Mouse (Mus musculus) subcutaneous adipose tissue, adult 2 months (tissue): ENCODE data around the gene Ngdn. TPM values are rescaled to one million over a fixed set of nuclear protein-coding genes. Genes with fewer than 3 reads are reported as not detected.

Source experiments
- polyA plus RNA-seq: library from polyadenylated mRNA; depleted of rRNA; stranded (reverse); fragments of >200 nt; gene quantifications from 2 replicates; pipeline ENCODE4 v1.2.3, GENCODE M21; 2012; ENCODE audit warnings: low replicate concordance; rRNA removed

Ngdn gene
- 14.0 and 16.3 TPM in 2 replicates for polyA plus RNA-seq

DNA sequence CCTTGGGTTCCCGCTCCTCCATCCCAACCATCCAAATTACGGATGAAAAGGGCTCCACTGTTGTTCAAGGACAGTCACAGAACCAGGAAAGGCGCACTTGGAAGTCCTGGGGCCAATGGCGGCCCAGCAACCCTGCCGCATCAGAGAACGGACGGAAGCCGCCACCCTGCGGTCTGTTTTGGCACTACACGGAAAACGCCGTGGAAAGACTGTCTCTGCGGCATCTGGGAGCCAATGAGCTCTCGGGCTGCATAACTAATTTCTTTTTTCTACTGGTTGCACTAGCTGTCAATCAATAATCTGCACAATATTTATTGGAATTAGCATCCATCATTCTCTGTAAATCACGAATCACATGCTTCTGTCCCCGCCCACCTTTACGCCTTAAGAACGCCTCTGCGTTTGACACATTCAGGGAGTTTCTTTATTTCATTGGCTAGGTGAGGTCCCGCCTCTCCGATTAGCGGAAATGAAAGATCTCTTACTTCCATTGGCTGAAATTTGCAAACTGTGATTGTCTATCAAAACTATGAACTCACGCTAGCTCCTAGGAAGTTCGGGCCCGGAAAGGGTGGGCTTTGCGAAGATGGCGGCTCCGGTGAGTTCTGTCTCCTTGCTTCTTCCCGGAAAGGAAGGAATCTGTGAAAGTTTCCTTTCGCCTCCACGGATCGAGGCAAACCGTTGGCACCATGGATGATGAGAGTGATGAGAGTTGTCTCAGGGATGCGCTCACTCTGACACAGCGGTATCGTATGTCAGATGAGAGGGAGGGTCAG, at the start of gene Ngdn:
Ngdn (plus strand) TSS at position 464 of the 776 bp plus-strand sequence.

DNA sequence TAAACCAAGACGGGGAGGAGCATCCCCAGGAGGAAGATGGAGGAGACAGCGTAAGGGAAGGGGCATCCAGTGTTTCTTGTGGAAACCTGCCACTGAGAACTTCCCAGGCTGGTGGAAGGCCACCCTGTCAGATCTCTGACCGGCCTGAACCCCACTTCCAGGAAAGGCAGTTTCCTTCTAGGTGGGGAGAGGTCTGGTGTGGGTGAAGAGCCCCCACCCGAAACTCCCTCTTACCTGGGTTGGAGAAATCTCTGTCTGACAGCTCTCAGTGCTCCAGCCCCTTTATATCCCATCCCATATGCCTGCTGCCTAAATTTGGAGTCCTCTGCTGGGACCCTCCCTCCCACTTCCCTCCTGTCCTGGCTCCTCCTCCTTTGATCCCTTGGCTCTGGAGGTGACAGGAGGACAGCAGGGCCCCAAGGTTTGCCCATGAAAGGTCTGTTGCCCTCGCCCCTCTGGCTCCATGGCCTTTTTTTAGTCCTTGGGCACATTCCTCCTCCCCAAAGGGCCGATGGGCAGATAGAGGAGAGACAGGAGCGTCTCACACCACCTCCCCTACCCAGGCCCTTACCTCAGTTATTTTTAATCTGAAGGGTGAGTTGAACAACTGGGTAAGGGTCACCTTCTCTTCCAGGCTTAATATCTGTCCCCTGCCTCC, 48.8 kb upstream of the Ngdn start, which contains the start of gene Myh6:
Myh6 (minus strand) TSS at position 608 of the 658 bp plus-strand sequence.

DNA sequence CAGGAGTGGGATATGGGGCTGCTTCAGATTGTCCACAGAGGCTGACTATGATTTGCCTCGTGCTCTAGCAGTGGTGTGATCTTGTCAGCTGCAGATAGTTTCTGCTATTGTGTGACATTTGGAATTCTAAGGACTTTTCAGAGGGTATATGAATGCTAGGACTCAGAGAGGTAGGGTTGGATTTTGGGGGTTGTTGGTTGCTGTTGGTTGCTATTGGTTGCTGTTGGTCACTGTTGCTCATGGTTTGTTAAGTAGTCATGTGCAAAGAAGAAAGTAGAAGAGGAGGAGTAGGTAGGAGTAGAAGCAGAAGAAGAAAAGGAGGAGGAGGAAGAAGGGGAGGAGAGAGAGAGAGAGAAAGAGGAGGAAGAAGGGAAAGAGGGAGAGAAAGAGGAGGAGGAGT, 38.6 kb upstream of the Ngdn start, which contains the start of gene Gm17428:
Gm17428 (plus strand) TSS at position 301 of the 400 bp plus-strand sequence.

DNA sequence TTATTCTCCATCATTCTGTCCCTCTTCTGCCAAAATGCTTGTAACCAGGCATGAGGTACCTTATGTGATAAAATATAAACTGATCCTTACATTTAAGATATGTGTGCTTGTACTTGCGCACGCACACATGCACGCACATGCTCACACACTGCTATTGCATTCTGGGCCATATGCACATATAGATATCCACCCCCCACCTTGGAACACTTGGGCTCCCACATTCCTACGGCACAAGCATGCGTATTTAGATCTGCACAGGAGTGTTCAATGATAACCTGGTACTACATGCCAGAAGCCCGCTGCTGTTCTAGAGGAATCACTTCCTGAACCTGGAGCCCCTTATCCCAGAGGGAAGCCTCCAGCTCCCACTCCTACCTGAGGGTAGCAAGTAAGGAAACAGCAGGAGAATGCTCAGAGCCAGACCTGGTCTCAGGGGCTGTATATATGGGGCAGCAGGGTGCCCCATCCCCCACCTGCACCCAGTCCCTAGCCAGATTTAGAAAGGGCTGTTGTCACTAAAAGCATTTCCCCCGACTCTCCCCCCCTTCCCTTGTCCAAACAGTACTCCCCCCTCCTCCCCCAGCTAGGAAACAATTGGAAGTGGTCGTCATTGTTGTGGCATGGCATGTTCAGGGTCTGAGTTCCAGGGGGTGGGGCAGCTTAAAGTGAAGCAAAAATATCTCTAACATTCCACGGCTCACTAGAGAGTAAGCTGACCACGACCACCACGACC, 21.0 kb upstream of the Ngdn start, which contains the start of gene Myh7:
Myh7 (minus strand) TSS at position 491 of the 733 bp plus-strand sequence.

Other genes starting within 250 kb of the Ngdn start
- gene Slc7a8, start 233.5 kb upstream of the Ngdn start, polyA plus RNA-seq: 23.8 and 80.1 TPM in 2 replicates
- gene Rnf212b, start 201.3 kb upstream of the Ngdn start, polyA plus RNA-seq: 0.14 TPM in 1 of 2 replicates, not detected in the other
- 7.0 and 8.3 TPM in 2 replicates for gene Homez, start 144.5 kb upstream of the Ngdn start, polyA plus RNA-seq
- gene Ppp1r3e, start 137.9 kb upstream of the Ngdn start, polyA plus RNA-seq: 26.2 and 28.9 TPM in 2 replicates
- 69.8 and 79.4 TPM in 2 replicates for gene Bcl2l2, start 132.1 kb upstream of the Ngdn start, polyA plus RNA-seq
- gene Gm20521, start 132.0 kb upstream of the Ngdn start, polyA plus RNA-seq: 3.5 TPM in 1 of 2 replicates, not detected in the other
- gene Pabpn1, start 123.0 kb upstream of the Ngdn start, polyA plus RNA-seq: 151 and 188 TPM in 2 replicates
- gene Slc22a17, start 102.3 kb upstream of the Ngdn start, polyA plus RNA-seq: 69.2 and 135 TPM in 2 replicates
- gene Efs, start 89.3 kb upstream of the Ngdn start, polyA plus RNA-seq: 27.8 and 56.0 TPM in 2 replicates
- not detected in 2 replicates for gene Il25, start 82.8 kb upstream of the Ngdn start, polyA plus RNA-seq
- gene Cmtm5, start 79.2 kb upstream of the Ngdn start, polyA plus RNA-seq: 1.2 and 2.3 TPM in 2 replicates
- gene Myh6, start 48.5 kb upstream of the Ngdn start, polyA plus RNA-seq: 0.37 TPM in 1 of 2 replicates, not detected in the other
- not detected in 2 replicates for gene Gm17428, start 38.5 kb upstream of the Ngdn start, polyA plus RNA-seq
- gene Myh7, start 20.8 kb upstream of the Ngdn start, polyA plus RNA-seq: 0.03 TPM in 1 of 2 replicates, not detected in the other
- 0.57 and 1.7 TPM in 2 replicates for gene Zfhx2, start 76.9 kb downstream of the Ngdn start, polyA plus RNA-seq
- 9.1 and 14.5 TPM in 2 replicates for gene Thtpa, start 79.3 kb downstream of the Ngdn start, polyA plus RNA-seq
- 39.1 and 40.8 TPM in 2 replicates for gene Ap1g2, start 91.1 kb downstream of the Ngdn start, polyA plus RNA-seq
- gene Jph4, start 101.5 kb downstream of the Ngdn start, polyA plus RNA-seq: 0.60 and 9.7 TPM in 2 replicates
- gene Dhrs2, start 206.6 kb downstream of the Ngdn start, polyA plus RNA-seq: not detected in 2 replicates